Mouse (Mus musculus) gonadal fat pad, adult 2 months (tissue): ENCODE measurements around the gene Olfr1086. TPM values are rescaled to one million over a fixed set of nuclear protein-coding genes. Genes with fewer than 3 reads are reported as not detected.
"Not testable (repeated sequence)": the region's sequence is repeated elsewhere in the genome, so short reads cannot be mapped to it uniquely, and the experiment has no call there.

ENCODE experiments used
- DNase-seq: peaks from one replicate; pipeline ENCODE4 v3.0.0-alpha.2; 2012; ENCODE audit warnings: low read depth
- polyA plus RNA-seq: library from polyadenylated mRNA; depleted of rRNA; stranded (reverse); fragments of >200 nt; gene quantifications from 2 replicates; pipeline ENCODE4 v1.2.3, GENCODE M21; 2012; rRNA removed

Olfr1086 gene
- polyA plus RNA-seq = not detected in 2 replicates

GRCm38 (mm10) chr2:86679992-86680391 lies at the start of gene Olfr1086:
Olfr1086 (minus strand) TSS chr2:86680092.
- DNase-seq = no peak

GRCm38 (mm10) chr2:86698295-86698694 lies 18.4 kb upstream of the Olfr1086 start, which contains the start of gene Olfr1087:
Olfr1087 (minus strand) TSS chr2:86698395.
- DNase-seq = no peak

DNA sequence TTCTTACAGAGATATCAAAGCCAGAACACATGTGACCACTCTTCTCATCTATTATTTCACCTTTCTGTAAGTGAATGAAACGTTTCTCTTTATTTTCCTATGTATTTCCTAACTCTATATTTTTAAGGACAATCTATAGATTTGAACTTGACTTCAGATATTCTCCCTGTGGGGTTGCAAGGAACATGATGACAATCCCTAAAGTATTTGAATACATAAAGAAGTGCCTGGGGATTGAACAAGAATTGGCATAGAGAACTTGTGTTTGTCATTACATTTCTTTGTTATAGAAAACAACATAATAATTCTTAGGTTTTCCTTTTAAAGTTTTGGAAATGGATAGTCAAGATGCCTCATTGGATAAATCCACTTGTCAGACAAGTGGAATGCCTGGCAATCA lies 18.0 kb downstream of the Olfr1086 start, which contains the start of gene Olfr1085:
Gene Olfr1085 (minus strand): TSS at position 101 of the 400 bp plus-strand sequence.
- no peak for DNase-seq

DNA sequence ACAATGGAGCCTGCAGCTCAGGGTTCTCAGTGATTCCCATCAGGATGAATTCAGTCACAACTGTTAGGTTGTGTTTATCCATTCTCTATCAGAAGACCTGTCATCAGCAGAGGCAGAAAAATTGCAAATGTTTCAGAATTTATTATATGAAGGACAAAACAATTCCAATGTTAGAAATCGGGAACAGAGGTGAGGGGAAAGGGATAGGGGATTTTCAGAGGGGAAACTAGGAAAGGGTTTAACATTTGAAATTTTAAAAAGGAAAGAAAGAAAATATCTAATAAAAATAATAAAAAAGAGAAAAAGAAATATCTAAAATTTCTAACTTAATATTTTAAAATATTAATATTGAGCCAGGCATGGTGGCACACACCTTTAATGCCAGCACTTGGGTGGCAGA lies 40.3 kb downstream of the Olfr1086 start, which contains the start of gene Olfr1084:
Gene Olfr1084 (minus strand): TSS at position 101 of the 400 bp plus-strand sequence.
- DNase-seq = not testable (repeated sequence)

Other genes starting within 250 kb of the Olfr1086 start
- not detected in 2 replicates for gene Olfr1065, start 229.5 kb downstream of the Olfr1086 start, polyA plus RNA-seq
- gene Olfr1066, start 223.8 kb downstream of the Olfr1086 start, polyA plus RNA-seq = not detected in 2 replicates
- gene Olfr228, start 192.7 kb downstream of the Olfr1086 start, polyA plus RNA-seq = not detected in 2 replicates
- not detected in 2 replicates for gene Olfr1076, start 171.6 kb downstream of the Olfr1086 start, polyA plus RNA-seq
- gene Olfr1079, start 137.6 kb downstream of the Olfr1086 start, polyA plus RNA-seq = not detected in 2 replicates
- not detected in 2 replicates for gene Olfr1080, start 121.9 kb downstream of the Olfr1086 start, polyA plus RNA-seq
- not detected in 2 replicates for gene Olfr1082, start 81.1 kb downstream of the Olfr1086 start, polyA plus RNA-seq
- gene Olfr1084, start 40.4 kb downstream of the Olfr1086 start, polyA plus RNA-seq = not detected in 2 replicates
- not detected in 2 replicates for gene Olfr1085, start 18.1 kb downstream of the Olfr1086 start, polyA plus RNA-seq
- gene Olfr1087, start 18.3 kb upstream of the Olfr1086 start, polyA plus RNA-seq = not detected in 2 replicates
- gene Olfr1089, start 53.6 kb upstream of the Olfr1086 start, polyA plus RNA-seq = not detected in 2 replicates
- gene Olfr1090, start 78.9 kb upstream of the Olfr1086 start, polyA plus RNA-seq = not detected in 2 replicates
- not detected in 2 replicates for gene Olfr1093, start 102.4 kb upstream of the Olfr1086 start, polyA plus RNA-seq
- gene Olfr141, start 129.9 kb upstream of the Olfr1086 start, polyA plus RNA-seq = not detected in 2 replicates
- not detected in 2 replicates for gene Olfr1094, start 144.6 kb upstream of the Olfr1086 start, polyA plus RNA-seq
- not detected in 2 replicates for gene Olfr1095, start 171.6 kb upstream of the Olfr1086 start, polyA plus RNA-seq
- gene Gm13723, start 194.7 kb upstream of the Olfr1086 start, polyA plus RNA-seq = not detected in 2 replicates
- not detected in 2 replicates for gene Olfr1097, start 212.1 kb upstream of the Olfr1086 start, polyA plus RNA-seq
- gene Olfr1098, start 244.5 kb upstream of the Olfr1086 start, polyA plus RNA-seq = not detected in 2 replicates